Mouse (Mus musculus): ENCODE measurements around the gene Arl8a. TPM values are rescaled to one million over a fixed set of nuclear protein-coding genes. Genes with fewer than 3 reads are reported as not detected.
"Not testable (repeated sequence)": the region's sequence is repeated elsewhere in the genome, so short reads cannot be mapped to it uniquely, and the experiment has no call there.

Arl8a gene
- total RNA-seq, 2 experiments from 2014 or later, result 19.9 to 32.1 TPM

DNA sequence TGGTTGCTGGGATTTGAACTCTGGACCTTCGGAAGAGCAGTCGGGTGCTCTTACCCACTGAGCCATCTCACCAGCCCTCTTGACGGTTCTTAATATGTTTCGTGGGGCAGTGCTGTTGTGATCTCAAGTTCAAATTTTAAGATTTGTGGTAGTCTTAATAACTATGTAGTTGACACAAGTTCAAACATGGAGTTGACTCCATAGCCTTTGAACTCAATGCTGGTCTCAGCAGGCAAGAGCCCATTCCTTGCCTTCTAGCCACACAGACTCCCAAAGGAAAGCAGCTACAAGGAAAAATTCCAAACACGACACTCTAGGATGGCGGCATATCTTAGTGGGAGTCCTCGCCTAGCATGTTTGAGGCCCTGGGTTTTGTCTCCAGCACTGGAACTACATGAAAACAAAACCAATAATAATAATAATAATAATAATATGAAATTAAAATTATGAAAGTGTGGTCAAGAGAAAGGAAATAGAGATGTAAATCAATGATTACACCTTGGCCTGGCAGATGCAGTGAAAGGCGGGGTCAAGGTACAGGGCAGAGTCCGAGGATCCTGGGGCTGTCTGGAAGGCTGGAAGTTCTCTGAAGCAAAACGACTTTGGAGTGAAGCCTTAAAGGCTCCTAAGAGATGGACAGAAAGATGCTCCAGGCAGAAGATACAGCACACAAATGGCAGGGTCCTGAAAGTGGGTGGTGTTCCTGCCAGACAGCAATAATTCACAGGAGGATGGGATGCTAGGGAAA, 22.0 kb downstream of the Arl8a start:
- no peak for ATAC-seq (replicated peaks; ENCODE audit: poor library complexity)

DNA sequence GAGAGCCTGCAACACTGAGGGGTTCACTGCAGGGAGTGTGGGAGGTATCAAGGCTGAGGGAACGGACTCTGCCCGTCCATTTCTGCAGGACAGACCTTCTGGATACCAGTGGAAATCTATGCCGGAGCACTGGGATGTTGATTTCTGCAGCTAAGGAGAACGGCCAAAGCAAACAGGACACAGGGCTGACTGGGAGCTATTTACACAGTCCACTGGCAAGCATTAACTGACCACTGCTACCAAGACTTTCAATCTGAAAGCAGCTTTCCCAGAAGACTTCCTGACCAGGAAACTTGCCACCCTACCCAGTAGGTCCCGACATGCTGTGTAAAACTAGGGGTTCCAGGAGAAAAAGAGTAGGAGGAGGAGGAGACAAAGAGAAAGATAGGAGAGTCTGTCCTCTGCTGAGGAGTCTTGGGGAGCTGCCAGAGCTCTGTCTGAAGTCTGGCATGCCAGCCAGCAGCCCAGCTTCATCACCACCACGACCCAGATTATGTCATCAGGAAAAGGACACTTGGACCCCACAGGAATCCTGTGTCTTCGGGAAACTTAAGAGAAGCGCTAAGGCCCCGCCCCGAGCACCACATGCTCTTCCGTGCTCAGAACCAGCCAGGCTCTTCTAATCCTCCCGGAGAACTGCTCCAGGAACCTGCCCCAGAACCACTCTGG, 23.1 kb downstream of the Arl8a start:
- no peak for ATAC-seq (replicated peaks; ENCODE audit: poor library complexity)

DNA sequence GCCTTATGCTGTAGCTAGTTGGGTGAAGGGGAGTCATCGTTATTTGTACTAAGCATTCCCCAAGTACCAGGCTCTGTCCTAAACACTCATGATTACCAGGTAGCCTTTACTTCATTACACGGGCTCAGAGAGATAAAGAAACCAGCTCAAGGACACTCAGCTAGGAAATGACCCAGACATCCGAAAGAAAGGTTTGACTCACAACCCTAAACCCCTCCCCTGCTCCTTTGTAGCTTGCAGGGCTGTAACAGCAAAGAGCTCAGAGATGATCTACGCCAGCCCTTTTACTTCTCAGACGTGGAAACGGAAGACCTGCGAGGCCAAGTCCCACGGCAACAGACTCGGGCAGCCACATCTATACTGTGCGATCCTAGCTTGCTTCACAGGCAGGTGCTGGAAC, 23.7 kb downstream of the Arl8a start:
- ATAC-seq (replicated peaks; ENCODE audit: poor library complexity), result no peak

- no peak for ATAC-seq (replicated peaks; ENCODE audit: poor library complexity)
These were observed 24.6 kb downstream of the Arl8a start for GRCm38 (mm10) chr1:135171202-135171601.

DNA sequence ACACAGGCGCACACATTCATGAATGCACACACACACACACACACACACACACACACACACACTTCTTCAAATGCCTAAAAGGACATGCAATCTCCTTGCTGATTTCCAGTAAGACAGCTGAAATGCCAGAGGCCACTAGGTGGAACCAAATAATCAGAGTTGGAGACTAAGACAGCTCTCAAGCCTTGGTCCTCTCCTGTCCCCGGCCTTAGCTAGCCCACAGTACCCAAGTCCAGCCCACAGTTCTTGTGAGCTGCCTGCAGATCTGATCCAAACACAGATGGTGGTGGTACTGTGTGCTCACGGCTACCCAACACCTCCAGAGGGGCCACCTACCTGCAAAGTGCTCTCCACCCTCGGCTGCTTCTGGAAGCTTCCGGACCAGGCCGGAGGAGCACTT, 25.4 kb downstream of the Arl8a start:
- peak; percentile 71 for ATAC-seq (replicated peaks; ENCODE audit: poor library complexity)

DNA sequence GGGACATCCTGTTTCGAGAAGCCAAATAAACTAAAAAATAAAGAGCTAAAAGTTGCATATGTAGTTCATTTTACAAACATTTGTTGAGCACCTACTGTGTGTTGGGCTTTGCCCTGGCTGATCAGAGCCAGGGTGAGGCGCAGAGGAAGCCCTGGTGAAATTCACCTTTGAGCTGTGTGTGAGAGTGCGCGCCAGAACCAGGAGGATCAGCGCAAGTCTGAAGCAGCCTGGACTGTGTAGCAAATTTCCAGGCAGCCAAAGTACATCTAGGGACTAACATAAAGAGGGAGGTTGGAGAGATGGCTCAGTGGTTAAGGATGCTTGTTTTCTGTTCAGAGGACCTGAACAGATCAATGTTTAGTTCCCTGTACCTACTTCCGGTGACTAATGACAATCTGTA, 26.7 kb downstream of the Arl8a start:
- no peak for ATAC-seq (replicated peaks; ENCODE audit: poor library complexity)

DNA sequence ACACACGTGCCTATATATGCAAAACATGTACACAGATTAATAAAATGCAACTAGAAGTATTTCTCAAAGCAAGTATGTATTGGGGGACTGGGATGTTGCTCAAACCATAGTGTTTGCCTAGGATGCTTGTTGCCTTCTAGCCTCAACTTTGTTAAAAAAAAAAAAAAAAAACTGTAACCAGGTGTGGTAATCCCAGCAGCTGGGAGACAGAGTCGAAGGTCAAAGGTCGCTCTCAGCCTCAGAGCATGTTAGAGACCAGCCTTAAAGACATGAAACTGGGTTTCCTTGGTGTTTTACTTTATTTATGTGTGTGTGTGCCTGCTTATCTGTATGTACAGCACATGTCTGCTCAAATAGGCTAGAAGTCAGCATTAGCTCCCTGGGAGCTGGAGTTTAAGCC, 28.6 kb downstream of the Arl8a start:
- ATAC-seq (replicated peaks; ENCODE audit: poor library complexity), result no peak

DNA sequence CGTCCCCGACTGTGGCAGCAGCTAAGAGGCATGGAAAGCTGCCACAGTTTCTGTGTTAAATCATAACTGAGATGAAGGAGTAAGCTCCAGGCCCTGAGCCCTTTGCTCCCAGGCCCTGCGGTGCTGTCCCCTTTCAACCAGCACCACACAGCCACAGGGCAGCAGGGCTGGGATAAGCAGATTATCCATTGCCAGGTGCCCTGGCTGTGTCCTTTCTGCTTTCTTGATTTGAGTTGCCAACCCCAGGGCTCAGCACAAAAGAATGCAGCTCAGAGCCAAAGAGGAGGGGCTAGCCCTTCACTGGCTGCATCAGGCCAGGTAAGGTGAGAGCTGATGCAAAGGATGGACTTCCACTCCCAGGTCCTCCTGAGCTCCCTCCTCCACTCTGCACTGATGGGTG, 31.1 kb downstream of the Arl8a start:
- no peak for ATAC-seq (replicated peaks; ENCODE audit: poor library complexity)

GRCm38 (mm10) chr1:135178863-135179262, 32.2 kb downstream of the Arl8a start:
- no peak for ATAC-seq (replicated peaks; ENCODE audit: poor library complexity)

DNA sequence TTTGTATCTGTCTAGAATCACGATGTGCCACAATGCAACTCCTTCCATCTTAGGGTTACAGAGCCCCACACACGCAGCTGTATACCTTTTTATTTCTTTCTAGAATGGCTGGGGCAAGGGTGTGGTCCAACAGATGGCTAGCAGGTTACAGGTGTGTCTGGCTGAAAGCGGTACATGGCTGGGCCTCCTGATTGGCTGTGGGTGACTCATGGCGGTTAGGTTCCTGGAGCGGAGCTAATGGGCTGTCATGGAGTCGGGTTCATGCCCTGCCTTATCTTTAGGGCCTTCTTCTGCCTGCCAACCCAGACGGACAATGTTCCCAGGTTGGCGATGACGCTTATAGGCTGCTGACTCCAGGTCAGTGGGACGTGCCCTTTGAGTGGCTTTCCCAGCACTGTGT, 34.2 kb downstream of the Arl8a start:
- ATAC-seq (replicated peaks; ENCODE audit: poor library complexity), result no peak

- no peak for ATAC-seq (replicated peaks; ENCODE audit: poor library complexity)
These were observed 34.7 kb downstream of the Arl8a start for GRCm38 (mm10) chr1:135181275-135181674.

- ATAC-seq (replicated peaks; ENCODE audit: poor library complexity), result no peak
These were observed 35.4 kb downstream of the Arl8a start for GRCm38 (mm10) chr1:135181880-135182623.

DNA sequence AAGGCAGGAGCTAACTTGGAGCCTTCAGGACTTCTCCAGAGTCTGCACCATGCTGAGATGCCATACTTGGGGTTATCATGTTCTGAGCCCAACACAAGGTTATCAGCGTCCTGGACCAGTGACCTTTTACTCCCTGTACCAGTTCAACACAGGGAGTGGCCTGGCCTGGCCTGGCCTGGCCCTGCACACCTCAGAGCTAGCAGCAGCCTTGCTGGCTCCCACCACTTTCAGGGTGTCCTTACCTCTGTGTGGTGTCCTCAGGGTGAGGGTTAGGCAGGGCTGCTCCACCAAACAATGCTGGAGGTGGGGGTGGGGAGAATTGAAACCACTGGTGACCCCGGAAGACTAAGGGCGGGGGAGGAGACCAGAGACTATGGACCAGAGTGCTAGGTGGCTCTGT, 36.4 kb downstream of the Arl8a start:
- no peak for ATAC-seq (replicated peaks; ENCODE audit: poor library complexity)

DNA sequence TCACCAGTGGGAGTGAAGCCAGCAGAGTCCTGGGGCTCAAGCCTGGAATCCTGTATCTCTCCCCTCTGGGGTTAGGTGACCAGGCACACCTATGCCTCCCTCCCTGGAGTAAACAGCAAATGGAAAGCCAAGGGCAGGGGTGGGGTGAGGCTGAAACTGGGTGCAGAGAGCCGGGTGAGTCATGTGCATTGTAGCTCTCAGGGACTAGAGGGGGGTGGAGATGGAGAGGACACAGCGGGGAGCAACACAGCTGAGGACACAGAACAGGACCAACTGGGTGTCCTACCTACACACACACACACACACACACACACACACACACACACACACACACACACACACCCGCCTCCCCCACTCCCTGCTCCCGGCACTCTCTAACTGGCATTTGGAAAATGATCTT, 36.8 kb downstream of the Arl8a start:
- no peak for ATAC-seq (replicated peaks; ENCODE audit: poor library complexity)

DNA sequence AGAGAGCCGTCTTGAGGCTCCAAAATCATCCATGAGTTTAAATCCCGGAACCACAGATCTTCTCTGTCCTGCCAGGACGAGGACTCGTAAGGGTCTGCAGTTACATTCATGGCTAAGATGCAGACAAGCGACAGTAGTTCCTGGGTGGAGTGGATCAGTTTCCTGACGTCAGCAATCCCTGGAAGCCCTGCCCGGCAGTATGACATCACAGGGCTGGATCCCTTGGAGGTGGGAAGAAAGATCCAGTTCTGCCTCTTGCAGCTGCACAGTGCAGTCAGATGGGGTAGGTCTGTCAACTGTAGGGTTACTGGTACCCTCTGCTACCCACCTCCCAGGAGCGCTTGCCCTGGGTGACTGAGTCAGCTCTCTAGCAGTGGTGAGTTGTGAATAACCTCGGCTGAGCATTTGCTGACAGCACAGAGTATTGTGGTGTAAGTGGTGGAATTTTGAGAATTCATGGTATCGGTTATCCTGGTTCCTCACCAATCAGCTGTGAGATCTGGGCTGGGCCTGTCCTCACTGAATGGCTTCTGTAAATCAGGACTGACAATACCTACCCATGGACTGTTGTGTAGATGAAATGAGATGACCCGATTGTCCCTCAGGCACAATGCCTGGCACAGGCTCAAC, 37.4 kb downstream of the Arl8a start:
- ATAC-seq (replicated peaks; ENCODE audit: poor library complexity), result no peak

DNA sequence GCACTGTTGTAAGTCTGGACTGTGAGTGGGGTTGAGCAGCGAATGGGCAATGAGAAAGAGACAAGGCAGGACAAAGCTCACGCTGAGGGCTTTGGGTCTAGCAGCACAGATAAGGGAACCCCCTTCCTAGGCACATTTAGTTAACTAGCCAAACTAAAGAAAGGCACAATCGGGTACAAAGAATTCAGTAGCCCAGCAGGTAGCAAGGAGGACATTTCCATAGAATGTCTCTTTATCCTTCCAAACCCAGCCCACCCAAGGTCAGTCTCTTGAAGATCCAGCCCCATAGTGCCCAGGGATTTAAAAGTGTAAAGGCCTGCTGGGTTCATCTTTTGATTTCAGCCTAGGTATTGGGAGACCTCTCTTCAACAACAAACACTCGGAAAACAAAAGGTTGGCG, 39.3 kb downstream of the Arl8a start:
- ATAC-seq (replicated peaks; ENCODE audit: poor library complexity), result no peak

GRCm38 (mm10) chr1:135186427-135186826, 39.8 kb downstream of the Arl8a start:
- no peak for ATAC-seq (replicated peaks; ENCODE audit: poor library complexity)

- not testable (repeated sequence) for ATAC-seq (replicated peaks; ENCODE audit: poor library complexity)
These were observed 40.4 kb downstream of the Arl8a start for GRCm38 (mm10) chr1:135187016-135187415.

- ATAC-seq (replicated peaks; ENCODE audit: poor library complexity), result no peak
These were observed 41.6 kb downstream of the Arl8a start for GRCm38 (mm10) chr1:135188197-135188596.

DNA sequence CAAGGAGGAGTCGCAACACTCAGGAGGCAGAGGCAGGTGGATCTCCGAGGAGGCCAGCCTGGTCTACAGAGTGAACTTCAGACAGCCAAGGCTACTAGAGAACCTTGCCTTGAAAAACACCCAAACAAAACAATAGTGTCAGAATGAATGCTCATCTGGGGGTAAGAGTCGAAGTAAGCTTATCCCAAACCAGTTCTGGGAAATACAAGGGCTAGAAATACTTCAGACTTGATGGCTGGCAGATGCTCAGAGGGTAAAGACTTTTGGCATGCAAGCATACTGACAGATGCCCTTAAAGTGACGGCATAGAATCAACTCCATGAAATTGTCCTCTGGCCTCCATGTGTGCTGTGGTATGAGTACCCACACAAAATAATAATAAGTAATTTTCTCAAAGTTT, 42.6 kb downstream of the Arl8a start:
- no peak for ATAC-seq (replicated peaks; ENCODE audit: poor library complexity)

DNA sequence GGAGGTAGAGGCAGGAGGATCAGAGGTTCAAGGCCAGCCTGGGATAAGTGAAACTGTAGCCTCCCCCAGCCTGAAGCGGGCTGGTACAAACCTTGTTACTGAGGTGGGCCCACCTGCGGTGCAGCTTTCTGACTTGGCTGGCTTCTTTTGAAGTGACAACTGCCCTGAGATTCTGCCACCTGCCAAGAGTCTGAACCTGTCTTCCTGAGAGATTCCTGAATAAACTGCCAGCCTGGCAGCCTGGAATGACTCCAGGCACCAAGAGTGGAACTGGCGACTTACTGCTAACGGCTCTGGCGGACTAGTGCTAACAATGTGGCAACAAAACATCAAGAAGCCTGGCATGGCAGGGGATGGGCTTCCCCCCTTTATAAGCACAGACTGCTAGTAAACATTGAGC, 47.7 kb downstream of the Arl8a start:
- not testable (repeated sequence) for ATAC-seq (replicated peaks; ENCODE audit: poor library complexity)
